Mouse (Mus musculus) G1E-ER4 (cell line): Measurements from ENCODE around the gene Hmx2. TPM values are rescaled to one million over a fixed set of nuclear protein-coding genes. Genes with fewer than 3 reads are reported as not detected.

Experiments
- GATA1 ChIP-seq: IDR thresholded peaks from one replicate; pipeline ENCODE4 v1.8.0; 2012; ENCODE audit warnings: low read length, inconsistent platforms
- polyA plus RNA-seq: library from polyadenylated mRNA; stranded (reverse); fragments of >175 nt; gene quantifications from 2 replicates; pipeline ENCODE4 v1.2.3, GENCODE M21; 2012

Gene Hmx2
- 4.7 and 5.6 TPM in 2 replicates for polyA plus RNA-seq

GRCm38 (mm10) chr7:131548473-131548872 lies at the start of gene Hmx2:
Hmx2 (plus strand) TSS chr7:131548773.
- TF ChIP-seq GATA1: no peak

DNA sequence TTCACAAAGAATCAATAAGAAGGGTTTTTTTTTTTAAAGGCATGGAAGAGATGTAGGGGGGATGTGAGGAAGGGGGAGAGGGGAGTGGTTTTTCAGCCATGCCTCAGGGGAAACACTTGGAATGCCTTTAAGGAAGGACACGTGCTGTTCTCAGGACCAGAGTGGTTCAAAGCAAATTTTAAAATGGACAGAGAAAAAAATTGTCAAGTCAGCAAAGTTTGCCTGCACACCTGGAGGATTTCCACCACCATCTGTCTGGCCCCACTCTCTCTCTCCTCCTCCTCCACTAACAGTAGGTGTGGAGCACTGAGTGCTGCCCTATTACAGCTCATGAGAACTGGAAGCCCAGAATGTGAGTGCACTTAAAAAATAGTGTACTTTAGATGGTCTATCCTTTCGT lies 44.8 kb upstream of the Hmx2 start:
- no peak for TF ChIP-seq GATA1

DNA sequence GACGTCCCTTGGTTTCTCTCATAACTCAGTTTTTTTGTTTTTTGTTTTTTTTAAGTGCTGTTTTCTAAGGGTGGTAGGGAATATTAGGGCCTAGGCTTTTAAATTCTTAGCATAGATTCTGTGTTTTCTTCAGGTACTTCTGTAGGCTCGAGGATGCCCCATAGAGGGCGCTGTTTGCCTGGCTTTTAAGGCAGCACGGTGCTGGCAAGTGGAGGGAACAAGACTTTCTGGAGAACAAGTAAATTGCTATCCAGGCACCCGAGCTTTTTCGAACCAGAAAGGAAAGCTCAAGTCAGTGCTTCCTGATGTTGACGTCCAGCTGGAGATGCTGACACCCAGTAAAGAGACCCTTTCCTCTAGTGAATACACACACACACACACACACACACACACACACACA lies 8.6 kb upstream of the Hmx2 start:
- no peak for TF ChIP-seq GATA1

GRCm38 (mm10) chr7:131541184-131542114 lies 7.1 kb upstream of the Hmx2 start:
- TF ChIP-seq GATA1: no peak

- no peak for TF ChIP-seq GATA1
These were observed 6.3 kb upstream of the Hmx2 start, which contains the start of gene Hmx3 for GRCm38 (mm10) chr7:131542115-131542871. Hmx3 (plus strand) TSS chr7:131542867.

DNA sequence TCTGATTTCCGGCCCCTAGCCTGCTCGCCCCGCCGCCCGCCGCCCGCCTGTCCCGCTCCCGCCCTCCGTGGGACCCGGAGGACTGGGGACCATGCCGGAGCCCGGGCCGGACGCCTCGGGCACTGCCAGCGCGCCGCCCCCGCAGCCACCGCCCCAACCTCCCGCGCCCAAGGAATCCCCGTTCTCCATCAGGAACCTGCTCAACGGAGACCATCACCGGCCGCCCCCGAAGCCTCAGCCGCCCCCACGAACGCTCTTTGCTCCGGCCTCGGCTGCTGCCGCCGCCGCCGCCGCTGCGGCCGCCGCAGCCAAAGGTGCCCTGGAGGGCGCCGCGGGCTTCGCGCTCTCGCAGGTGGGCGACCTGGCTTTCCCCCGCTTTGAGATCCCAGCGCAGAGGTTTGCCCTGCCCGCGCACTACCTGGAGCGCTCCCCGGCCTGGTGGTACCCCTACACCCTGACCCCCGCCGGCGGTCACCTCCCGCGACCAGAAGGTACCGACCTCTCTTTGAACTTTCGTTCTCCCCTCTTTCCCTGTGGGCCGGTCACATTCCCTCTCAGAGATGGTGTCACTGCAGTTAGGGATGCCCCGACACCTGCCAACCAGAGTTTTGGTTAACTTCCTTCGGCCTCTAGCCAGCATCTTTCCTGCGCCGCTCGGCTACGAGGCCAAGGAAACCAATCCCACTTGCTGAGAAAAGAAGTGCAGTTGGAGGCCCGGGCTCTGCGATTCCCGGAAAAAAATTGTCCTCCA lies 5.5 kb upstream of the Hmx2 start:
- TF ChIP-seq GATA1: no peak

DNA sequence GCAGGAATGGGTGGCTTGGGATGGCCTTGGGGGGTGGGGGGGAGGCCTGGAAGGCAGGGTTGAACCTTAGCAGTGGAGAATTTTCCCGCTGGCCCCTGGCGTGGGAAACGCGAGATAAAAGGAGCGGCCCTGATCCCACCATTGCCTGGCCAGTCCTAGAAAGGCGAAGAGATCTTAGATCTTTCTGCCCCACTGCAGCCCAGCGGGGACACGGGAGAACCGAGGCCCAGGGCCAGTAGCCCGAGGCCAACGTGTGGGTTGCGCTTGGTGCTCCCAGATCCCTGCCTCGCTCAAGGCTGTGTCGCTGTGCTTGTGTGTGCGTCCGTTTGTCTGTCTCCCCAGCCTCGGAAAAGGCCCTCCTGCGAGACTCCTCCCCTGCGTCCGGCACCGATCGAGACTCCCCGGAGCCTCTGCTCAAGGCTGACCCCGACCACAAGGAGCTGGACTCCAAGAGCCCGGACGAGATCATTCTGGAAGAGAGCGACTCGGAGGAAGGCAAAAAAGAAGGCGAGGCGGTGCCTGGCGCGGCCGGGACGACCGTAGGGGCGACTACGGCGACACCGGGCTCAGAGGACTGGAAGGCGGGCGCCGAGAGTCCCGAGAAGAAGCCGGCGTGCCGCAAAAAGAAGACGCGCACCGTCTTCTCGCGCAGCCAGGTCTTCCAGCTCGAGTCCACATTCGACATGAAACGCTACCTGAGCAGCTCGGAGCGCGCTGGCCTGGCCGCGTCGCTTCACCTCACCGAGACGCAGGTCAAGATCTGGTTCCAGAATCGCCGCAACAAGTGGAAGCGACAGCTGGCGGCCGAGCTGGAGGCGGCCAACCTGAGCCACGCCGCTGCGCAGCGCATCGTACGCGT lies 4.7 kb upstream of the Hmx2 start:
- TF ChIP-seq GATA1: no peak

GRCm38 (mm10) chr7:131544871-131545270 lies 3.7 kb upstream of the Hmx2 start:
- TF ChIP-seq GATA1: no peak

DNA sequence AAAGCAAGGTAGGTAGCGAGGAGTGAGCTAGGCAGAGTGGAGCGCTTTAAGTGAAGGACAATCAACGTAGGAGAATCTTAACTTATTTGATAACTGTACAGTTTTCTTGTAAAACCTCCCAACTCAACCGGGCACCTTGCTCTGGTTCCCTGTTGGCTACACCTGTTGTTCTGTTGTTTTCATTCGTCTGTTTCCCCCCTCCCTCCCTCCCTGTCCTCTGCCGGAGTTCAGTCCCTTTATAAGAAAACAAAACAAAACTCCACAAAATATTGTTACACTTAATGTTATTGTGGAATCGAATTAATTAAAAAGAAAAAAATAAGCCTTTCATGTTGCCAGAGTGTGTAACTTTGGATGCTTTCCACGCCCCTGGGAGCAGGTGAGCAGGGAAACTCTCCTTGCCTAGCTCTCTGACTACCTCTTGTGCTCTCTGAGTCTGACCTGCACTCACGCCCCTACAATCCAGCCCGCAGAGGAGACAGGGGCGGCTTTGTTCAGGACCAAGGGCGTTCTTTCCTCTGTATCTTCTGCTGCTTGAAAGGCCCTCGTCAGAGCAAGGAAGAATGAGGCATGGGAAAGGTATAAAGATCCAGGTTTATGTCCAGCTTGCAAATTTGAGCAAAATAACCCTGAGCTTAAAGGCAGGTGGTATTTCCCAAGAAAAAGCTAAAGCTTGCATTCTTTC lies 2.7 kb upstream of the Hmx2 start:
- TF ChIP-seq GATA1: no peak

- TF ChIP-seq GATA1: no peak
These were observed 2.1 kb upstream of the Hmx2 start for GRCm38 (mm10) chr7:131546423-131546822.

DNA sequence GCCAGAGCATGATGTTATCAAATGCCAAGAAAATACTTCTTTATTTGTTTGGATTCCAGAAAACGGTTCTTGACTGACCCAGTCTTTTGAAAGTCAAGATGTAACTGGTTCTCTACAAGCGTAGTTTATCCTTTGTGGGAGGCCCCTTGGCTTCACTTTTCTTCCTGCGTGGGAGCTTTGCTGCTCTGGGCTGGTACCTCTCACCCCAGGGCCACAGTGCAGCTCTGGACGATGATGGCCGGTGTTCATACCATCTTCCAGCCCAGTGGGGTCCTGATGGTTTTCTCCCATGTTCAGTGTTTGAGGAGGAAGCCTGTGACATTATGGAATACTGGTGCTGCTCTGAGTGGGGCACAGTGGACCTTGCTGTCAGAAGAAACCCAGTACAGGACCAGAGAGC lies 1.1 kb upstream of the Hmx2 start:
- no peak for TF ChIP-seq GATA1

DNA sequence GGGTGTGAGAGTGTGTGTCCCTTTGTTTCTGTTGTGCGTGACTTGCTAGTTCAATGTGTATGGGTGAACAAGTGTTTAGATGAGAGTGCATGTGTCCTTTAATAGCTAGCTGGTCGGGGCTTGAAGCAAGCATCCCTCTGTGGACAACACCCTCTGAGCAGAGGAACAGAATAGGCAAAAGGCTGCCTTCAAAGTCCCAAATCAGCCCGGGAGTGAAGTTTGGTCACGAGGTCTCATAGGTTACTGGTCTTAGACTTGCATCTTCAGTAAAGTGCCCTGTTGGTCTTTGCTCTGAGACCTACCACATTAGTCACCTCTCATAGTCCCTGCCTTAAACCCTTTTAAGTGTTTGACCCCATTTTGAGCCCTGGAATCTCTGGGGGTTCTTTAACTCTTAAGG lies 2.9 kb downstream of the Hmx2 start:
- no peak for TF ChIP-seq GATA1

DNA sequence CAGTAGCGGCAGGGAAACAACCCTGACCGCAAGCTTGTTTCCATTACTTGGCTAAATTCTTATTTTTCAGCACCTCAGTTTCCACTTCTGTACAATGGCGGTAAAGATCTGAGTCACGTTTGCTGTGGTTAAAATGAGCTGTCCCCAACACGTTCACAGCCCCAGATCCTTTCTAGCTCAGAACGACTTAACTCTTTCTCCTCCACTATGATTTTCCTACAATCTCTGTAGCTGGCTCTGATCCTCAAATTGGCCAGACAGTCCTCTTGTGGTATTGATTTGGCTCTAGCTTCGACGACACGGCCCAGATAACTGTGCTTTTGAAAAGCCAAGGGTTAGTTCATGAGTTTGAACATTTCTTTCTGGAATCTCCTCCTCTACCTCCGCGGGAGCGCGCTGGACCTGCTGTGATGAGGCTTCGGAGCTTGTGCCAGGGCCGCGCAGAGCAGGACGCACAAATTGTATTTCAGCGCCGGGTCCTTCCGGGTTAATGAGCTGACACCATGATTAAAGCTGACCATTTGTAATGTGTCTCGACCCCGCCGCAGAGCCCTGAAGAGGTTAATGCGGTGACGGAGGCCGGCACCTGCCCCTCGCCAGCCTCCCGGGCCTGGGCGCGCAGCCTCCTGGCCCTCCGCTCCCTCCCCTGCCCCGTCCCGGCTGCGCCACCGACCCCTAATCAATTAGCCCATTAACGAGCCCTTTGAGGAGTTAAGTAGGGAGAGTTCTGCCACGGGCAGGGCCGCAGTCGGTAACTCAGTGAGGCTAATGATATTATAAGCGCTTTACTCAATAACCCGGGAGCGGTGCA lies 3.6 kb downstream of the Hmx2 start:
- TF ChIP-seq GATA1: no peak

DNA sequence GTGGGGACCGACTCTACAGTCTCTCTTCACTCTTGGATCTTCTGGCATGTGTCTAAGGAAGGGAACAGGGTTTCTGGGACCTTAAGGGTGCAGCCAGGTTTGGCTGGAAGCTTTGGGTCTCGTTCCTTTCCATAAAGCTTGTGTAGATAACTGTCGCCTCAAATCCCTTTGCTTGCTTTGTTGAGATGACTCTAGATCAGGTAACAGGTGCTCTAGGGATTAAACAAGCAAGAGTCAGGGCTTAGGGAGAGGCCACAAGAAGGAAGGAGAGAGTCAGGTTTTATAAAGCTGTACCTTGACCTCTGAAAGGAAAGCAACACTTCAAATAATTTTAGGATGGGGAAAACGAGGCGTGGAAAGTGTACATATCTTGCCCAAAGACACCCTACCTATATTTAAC lies 4.2 kb downstream of the Hmx2 start:
- TF ChIP-seq GATA1: no peak
